Mouse (Mus musculus): Measurements from ENCODE around the gene Gls. TPM values are rescaled to one million over a fixed set of nuclear protein-coding genes. Genes with fewer than 3 reads are reported as not detected.

Gls gene
- total RNA-seq, 1 experiment from 2014 or later = 205 TPM

DNA sequence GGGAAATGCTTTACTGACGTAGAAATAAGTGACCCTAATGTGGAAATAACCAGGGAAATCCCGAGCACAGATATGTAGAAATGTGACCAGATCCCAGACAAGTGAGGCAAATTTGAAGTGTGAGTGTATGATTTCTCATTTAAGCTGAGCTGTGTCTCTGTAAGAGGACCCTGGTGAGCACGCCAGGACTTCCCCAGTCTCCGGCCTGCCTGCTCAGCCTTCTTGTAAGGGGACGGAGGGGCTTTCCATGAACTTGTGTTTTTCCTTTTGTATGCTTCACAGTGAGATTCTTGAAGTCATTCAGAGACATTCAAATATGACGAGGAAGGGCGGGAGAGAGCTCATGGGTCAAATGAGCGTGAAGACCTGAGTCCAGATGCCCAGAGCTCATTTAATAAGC, 99.8 kb downstream of the Gls start:
- no peak for ATAC-seq (replicated peaks; ENCODE audit: low read depth, poor library complexity, severe bottlenecking)

DNA sequence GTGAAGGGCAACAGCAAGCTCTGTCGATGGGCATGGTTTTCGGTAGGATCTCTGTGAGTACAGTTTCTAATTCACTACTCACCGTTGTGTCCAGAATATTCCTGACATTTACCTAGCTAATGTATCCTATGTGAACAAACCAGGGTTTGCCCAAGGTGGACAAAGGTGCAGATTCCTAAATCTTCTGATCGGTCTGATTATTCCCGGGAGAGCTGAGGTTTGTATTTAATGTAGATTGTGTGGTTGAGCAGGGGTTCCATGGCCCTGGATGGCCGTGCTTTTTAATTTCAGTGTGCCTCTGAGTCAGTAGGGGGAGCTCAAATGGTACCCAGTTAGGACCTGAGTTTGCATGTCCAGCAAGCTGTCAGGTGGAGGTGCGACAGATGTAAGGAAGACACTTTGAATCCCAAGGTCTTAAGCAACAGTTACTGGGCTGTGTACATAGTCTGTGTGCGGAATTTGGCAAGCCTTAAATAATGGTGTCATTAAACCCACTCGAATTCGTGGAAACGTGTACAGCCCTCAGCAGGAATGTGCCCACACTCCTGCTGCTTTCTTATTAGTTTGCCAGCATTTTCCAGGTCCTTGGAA, 101.2 kb downstream of the Gls start:
- no peak for ATAC-seq (replicated peaks; ENCODE audit: low read depth, poor library complexity, severe bottlenecking)

DNA sequence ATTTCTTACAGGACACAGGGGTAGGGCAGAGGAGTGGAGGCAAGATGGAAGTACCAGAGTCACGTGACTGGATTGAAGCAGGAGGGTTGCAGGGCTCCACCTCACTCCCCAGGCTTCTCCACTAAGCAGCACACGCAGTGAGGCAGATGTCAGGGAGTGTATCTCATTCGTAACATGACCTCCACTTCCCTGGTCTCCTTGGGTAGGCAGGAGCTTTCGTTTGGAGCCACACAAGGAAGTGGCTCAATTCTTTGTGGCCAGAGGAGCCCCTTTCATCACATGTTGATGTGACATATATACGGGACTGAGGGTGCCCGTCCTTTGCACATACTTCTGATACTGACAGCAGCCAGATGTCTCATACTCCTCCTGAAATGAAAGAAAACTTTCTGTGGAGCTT, 103.2 kb downstream of the Gls start:
- ATAC-seq (replicated peaks; ENCODE audit: low read depth, poor library complexity, severe bottlenecking) = peak; percentile 50

DNA sequence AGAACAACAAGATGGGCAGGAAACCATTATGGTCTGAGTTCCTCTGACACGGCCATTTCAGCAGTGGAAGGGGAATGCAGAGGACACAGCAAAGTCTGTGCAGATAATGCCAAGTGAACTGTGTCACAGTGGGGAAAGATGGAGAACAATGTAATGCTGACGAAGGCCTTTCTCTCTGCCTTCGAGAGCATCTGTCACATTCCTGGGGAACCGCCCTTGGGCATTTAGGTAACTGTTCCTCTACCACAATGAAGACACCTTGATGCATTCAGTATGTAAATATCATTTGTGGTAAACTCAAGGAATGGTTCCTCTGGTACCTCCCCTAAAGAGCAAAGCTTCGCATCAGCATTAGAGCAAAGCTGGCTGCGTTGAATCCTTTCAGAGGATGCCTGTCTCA, 105.7 kb downstream of the Gls start:
- no peak for ATAC-seq (replicated peaks; ENCODE audit: low read depth, poor library complexity, severe bottlenecking)

DNA sequence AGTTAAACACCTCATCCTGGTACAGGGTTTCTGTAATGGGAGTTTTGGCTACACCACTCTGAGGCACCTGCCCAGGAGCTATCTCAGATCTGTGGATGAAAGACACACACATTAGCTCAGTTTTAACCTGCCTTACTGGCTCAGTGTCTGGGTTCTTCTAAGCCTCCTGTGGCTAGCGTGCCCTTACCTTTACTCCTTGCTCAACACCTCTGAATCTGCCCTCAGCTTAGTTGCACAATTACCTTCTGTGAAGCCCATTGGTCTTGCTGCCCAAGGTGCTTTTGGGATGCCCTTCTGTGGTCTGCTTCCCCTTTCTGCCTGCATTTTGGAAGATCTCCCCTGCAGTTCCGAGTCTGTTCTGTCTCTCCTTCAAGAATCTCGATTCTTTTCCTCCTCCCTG, 108.2 kb downstream of the Gls start:
- no peak for ATAC-seq (replicated peaks; ENCODE audit: low read depth, poor library complexity, severe bottlenecking)

DNA sequence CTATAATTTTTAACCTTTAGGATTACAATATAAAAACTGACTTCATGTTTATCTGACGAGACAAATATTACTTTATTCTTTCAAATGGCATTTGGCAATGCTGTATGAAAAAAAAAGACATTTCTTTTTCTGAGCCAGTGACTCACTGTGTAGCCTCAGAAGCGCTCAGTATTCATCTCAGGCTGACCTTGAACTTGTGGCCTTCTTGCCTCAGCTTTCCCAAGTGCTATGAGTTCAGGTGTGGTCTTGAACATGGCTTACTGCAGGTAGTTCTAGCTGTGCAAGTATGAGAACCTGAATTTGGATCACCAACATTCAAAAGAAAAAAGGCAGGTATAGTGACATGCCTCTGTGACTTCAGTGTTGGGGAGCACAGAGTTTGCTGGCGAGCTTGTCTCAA, 112.0 kb downstream of the Gls start:
- no peak for ATAC-seq (replicated peaks; ENCODE audit: low read depth, poor library complexity, severe bottlenecking)

DNA sequence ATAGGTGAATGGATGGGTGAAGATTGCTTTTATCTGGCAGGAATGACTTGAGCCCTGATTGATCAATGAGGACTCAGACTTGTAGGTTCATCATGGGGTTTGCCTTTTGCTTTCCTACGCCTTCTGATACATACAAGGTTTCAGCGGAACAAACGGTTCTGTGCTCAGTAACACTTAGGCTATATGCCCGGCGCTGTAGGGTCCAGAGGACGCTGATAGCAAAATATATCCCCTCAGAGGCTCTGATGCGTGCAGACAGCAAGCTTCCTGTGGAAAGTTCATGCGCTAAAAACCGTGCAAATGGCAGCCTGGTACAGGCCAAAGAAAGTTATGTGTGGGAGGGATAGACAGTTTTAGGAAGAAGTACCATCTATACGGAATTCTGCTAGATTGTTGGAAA, 112.8 kb downstream of the Gls start:
- no peak for ATAC-seq (replicated peaks; ENCODE audit: low read depth, poor library complexity, severe bottlenecking)

DNA sequence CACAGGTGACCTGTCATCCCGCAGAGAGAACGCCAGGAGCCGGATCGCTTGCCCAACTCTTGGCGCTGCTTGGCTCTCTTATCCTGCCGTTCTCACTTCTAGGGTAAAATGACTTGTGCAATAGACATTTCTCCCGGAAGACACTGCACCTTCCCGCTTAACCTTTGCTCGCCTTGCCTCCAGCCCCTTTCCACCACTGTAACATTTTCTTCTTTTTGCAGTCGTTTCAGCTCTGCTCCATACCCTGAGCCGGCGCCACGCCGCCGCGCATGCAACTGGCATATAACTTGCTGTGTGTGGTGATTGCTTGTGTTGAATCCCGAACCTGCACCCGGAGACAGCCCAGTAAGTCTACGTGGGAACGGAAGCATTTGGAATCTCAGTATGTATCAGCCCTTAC, 113.3 kb downstream of the Gls start:
- peak; percentile 23 for ATAC-seq (replicated peaks; ENCODE audit: low read depth, poor library complexity, severe bottlenecking)

DNA sequence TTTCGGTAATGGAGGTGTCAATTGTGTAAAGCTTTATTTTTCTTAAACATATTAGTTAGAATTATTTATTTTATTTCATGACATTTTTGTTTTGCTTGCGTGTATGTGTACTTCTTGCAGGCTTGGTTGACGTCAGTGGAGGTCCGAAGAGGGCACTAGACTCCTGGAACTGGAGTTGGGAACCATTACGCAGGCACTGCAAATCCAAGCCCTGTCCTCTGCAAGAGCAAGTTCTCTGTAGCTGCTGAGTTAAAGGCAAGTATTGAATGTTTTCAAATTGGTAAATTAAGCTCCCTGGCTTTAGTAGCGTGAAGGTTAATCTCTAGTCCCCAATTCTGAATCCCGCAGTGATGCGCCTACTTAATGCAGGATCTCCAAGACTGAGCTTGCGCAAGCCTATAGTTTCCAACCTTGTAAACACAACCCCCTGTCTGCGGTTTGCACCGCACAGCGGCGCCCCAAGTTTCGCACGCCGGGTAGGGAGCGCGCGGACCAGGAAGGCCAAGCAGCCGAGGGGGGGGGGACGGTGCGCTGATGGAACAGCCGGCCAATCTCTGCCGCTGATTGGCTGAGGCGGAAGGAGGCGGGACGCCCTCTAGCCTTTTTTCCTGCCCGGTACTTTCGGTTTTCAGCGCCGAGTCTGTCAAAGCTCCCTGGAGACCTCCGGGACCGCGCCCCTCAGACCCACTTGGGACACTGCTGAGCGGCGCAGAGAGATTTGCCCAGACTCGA, 114.0 kb downstream of the Gls start, which contains the start of gene Stat1:
Stat1 (plus strand) TSS at position 581 of the 732 bp plus-strand sequence.
- peak; percentile 98 for ATAC-seq (replicated peaks; ENCODE audit: low read depth, poor library complexity, severe bottlenecking)

DNA sequence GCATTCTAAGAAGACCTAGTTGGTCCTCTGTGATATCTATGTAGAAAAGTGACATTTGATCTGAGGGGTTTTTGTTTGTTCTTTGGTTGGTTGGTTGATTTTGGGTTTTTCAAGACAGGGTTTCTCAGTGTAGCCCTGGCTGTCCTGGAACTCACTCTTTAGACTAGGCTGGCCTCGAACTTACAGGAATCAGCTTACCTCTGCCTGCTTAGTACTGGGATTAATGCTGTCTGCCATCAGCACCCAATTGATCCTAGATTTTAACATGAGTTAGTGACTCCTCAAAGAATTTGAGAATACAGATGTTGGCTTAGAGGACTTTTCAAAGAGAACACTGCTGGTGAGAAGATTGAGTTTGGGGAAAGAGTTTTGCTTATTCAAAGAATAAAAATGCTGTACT, 115.3 kb downstream of the Gls start:
- no peak for ATAC-seq (replicated peaks; ENCODE audit: low read depth, poor library complexity, severe bottlenecking)

DNA sequence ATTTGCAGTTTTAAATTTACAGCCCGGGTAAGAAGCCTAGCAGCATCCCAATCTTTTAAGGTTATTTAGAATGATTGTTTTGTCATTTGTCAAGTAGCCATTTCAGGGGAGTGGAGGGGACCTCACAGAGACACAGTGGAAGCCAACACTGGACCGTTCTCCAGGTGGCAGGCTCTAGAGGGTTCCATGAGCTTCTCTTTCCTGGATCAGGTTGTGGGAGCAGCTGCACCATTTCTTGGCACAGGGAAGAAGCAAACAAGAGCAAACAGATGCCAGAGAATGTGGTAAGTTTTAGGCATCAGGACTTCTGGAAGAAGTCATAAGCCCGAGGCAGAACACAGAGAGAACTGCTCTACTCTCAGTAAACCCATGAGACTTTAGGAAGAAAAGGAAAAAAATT, 116.6 kb downstream of the Gls start:
- ATAC-seq (replicated peaks; ENCODE audit: low read depth, poor library complexity, severe bottlenecking) = no peak

DNA sequence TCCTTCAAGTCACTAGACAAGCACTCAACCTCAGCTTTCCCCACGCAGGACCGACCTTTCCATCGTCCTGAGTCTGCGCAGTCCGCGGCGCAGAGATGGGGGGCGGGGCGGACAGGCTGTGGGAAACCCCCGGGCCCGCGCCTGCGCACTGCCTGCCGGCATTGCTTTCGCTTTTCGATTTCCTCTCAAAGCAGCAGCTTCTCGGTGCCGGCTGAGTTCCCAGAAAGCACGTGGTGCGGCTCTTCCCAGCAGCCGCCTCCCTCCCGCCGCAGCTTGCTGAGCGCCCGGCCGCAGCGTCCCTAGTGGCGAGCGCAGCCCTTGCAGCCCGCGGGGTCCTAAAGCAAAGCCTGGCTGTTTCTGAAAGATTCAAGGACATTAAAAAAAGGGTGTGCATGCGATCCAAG, 119.4 kb downstream of the Gls start:
- peak; percentile 97 for ATAC-seq (replicated peaks; ENCODE audit: low read depth, poor library complexity, severe bottlenecking)

Other genes with a start within 250 kb of the Gls start
- 26.1 and 39.4 TPM in 2 replicates for gene Stat4, start 246.1 kb downstream of the Gls start, total RNA-seq (2017)
- gene Stat1, start 113.8 kb downstream of the Gls start, total RNA-seq (2017) = 56.1 and 61.3 TPM in 2 replicates